8 mouse cellular contexts compared by ENCODE assay signal in the genomic region with DNA sequence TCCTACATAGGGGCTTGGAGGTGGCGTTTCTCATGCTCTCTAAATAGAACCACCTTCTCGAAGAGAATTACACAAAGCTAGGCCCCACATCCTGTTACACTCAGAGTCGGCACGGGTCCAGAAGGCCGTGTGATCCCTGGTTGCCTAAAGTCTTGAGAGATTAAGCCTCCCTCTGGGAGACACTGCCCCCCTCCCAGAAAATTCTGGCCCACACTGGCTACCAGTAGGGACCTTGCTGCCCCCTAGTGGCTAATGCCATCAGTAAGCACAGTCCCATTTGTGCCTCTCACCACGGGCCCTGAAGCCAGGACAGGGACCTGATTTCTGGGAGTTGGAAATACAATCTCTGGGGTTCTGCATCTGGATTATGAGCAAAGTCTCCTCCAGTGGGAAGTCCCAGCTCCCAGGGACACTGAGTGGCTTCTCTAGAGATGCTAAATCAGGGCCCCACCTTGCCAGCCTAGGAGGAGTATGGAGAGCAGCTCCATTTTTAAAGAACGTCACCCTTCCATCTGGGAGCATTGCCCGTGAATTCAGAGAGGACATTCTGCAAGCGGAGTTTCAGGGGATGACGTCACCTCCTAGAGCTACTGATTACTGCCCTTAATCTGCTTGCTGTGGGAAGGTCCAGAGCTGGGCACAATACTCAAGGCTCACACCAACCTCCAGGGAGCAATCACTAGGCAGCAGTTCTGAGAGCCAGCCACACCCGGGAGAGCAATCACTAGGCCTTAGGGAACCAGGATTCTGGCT.
DNase-seq lines count a peak whose midpoint lies in the region; ATAC-seq lines count a peak whose summit lies in the region.

No protein-coding gene starts in this region.

- no peak overlapping the region for H3K9ac ChIP-seq in heart, embryonic 14.5 days (ENCODE audit: low read length)
- H3K9ac ChIP-seq in neural tube, embryonic 15.5 days (replicated peaks): peak overlapping the region; percentile 14; the same call in 1 of the 2 replicates

- WGBS in heart, embryonic 14.5 days: 7% methylated on average over 11 of the region's 11 CpGs
- WGBS in neural tube, embryonic 15.5 days: 32% methylated on average over 11 of the region's 11 CpGs

- H3K36me3 ChIP-seq in heart, embryonic 14.5 days (ENCODE audit: control insufficient read depth, insufficient read depth, low read length): peaks cover 24% of the 10 kb centered on the region
- H3K36me3 ChIP-seq in neural tube, embryonic 15.5 days: no peaks in the 10 kb centered on the region

- ATAC-seq in CD4-positive, CD25-positive, alpha-beta regulatory T cell, adult 4 months: peak; percentile 40
- peak; percentile 33; the same call in 1 of the 2 replicates for ATAC-seq in heart, embryonic 14.5 days (ENCODE audit: insufficient number of reproducible peaks, insufficient read depth, low FRiP score, low read depth)
- ATAC-seq in neural tube, embryonic 15.5 days (ENCODE audit: low FRiP score): peak; percentile 32; the same call in 1 of the 2 replicates

- H3K4me1 ChIP-seq in heart, embryonic 14.5 days (ENCODE audit: control insufficient read depth in 2 of 2, insufficient read depth in 2 of 2, low read length in 2 of 2): peaks cover 23 to 40% of the 10 kb centered on the region in 2 experiments
- H3K4me1 ChIP-seq in neural tube, embryonic 15.5 days: peaks cover 30% of the 10 kb centered on the region

- DNase-seq in brain, adult 2 months (ENCODE audit: low read depth, low spot score): peak; percentile 87
- peak; percentile 66 for DNase-seq in fibroblast of lung, adult 2 months (ENCODE audit: low read depth)
- DNase-seq in kidney, postnatal 10 days: peak; percentile 92
- DNase-seq in lung, adult 18-20 months: peak; percentile 81 to 87
- peak; percentile 67 for DNase-seq in testis, postnatal 14 days (ENCODE audit: low spot score)

- no peaks in the 10 kb centered on the region for H3K27me3 ChIP-seq in heart, embryonic 14.5 days (ENCODE audit: control insufficient read depth, insufficient read depth, low read length)
- no peaks in the 10 kb centered on the region for H3K27me3 ChIP-seq in neural tube, embryonic 15.5 days (replicated peaks)

- no peaks in the 10 kb centered on the region for H3K9me3 ChIP-seq in heart, embryonic 14.5 days (ENCODE audit: control insufficient read depth, low read length)
- H3K9me3 ChIP-seq in neural tube, embryonic 15.5 days (replicated peaks): no peaks in the 10 kb centered on the region

- H3K27ac ChIP-seq in heart, embryonic 14.5 days (replicated peaks in 1 of 2; ENCODE audit: control insufficient read depth in 1 of 2, insufficient read depth in 1 of 2, low read depth in 2 of 2, low read length in 2 of 2): peak overlapping the region; percentile 62 to 71
- H3K27ac ChIP-seq in neural tube, embryonic 15.5 days (replicated peaks): peak overlapping the region; percentile 28; the same call in 1 of the 2 replicates

- H3K4me2 ChIP-seq in heart, embryonic 14.5 days (ENCODE audit: low read length): no peak overlapping the region
- H3K4me2 ChIP-seq in neural tube, embryonic 15.5 days: 0 out of 2 replicates have a peak overlapping the region, but pooled peaks have one; percentile 23

- H3K4me3 ChIP-seq in heart, embryonic 14.5 days (ENCODE audit: control insufficient read depth in 1 of 2, insufficient read depth in 1 of 2, low read depth in 1 of 2, low read length in 2 of 2): no peak overlapping the region
- no peak overlapping the region for H3K4me3 ChIP-seq in neural tube, embryonic 15.5 days (replicated peaks)
